Mouse (Mus musculus): ENCODE measurements around the gene Wnt7a.
A peak's percentile ranks its signal among the peaks of the same experiment; 100 is the strongest.

Gene Wnt7a

GRCm38 (mm10) chr6:91410961-91411368, at the start of gene Wnt7a:
Gene Wnt7a (minus strand): TSS chr6:91411363.
- DNase-seq: peak; percentile 13

- peak; percentile 73 for DNase-seq
Measured at GRCm38 (mm10) chr6:91459471-91459870, 48.3 kb upstream of the Wnt7a start.

- no peak for DNase-seq
Measured at GRCm38 (mm10) chr6:91454546-91454945, 43.4 kb upstream of the Wnt7a start.

GRCm38 (mm10) chr6:91452056-91452455, 40.9 kb upstream of the Wnt7a start:
- no peak for DNase-seq

- no peak for DNase-seq
Measured at GRCm38 (mm10) chr6:91449472-91450225, 38.5 kb upstream of the Wnt7a start.

- no peak for DNase-seq
Measured at GRCm38 (mm10) chr6:91445316-91445715, 34.2 kb upstream of the Wnt7a start.

GRCm38 (mm10) chr6:91441145-91441662, 30.0 kb upstream of the Wnt7a start:
- no peak for DNase-seq

GRCm38 (mm10) chr6:91440474-91441144, 29.4 kb upstream of the Wnt7a start:
- DNase-seq: peak; percentile 98

GRCm38 (mm10) chr6:91424151-91424550, 13.0 kb upstream of the Wnt7a start:
- no peak for DNase-seq

- no peak for DNase-seq
Measured at GRCm38 (mm10) chr6:91421629-91422028, 10.5 kb upstream of the Wnt7a start.

- DNase-seq: no peak
Measured at GRCm38 (mm10) chr6:91417291-91417845, 6.2 kb upstream of the Wnt7a start.

GRCm38 (mm10) chr6:91416146-91416545, 5.0 kb upstream of the Wnt7a start:
- no peak for DNase-seq

- DNase-seq: peak; percentile 50
Measured at GRCm38 (mm10) chr6:91414890-91415289, 3.7 kb upstream of the Wnt7a start.

GRCm38 (mm10) chr6:91411369-91411981, 312 bp upstream of the Wnt7a start:
- peak; percentile 81 for DNase-seq

GRCm38 (mm10) chr6:91410168-91410780, 889 bp downstream of the Wnt7a start:
- no peak for DNase-seq

GRCm38 (mm10) chr6:91409448-91410167, 1.6 kb downstream of the Wnt7a start:
- DNase-seq: peak; percentile 28

- peak; percentile 41 for DNase-seq
Measured at GRCm38 (mm10) chr6:91408616-91409015, 2.5 kb downstream of the Wnt7a start.

- DNase-seq: no peak
Measured at GRCm38 (mm10) chr6:91401591-91401990, 9.6 kb downstream of the Wnt7a start.

GRCm38 (mm10) chr6:91400514-91400913, 10.6 kb downstream of the Wnt7a start:
- DNase-seq: no peak

- no peak for DNase-seq
Measured at GRCm38 (mm10) chr6:91392475-91393174, 18.5 kb downstream of the Wnt7a start.

- DNase-seq: no peak
Measured at GRCm38 (mm10) chr6:91389141-91389540, 22.0 kb downstream of the Wnt7a start.

All from kidney, postnatal 10 days (tissue).